Mouse (Mus musculus): Measurements from ENCODE around the gene Sgsm3.

GRCm38 (mm10) chr15:81012359-81012758, 34.8 kb downstream of the Sgsm3 start:
- TF ChIP-seq CTCF (IDR thresholded peaks at IDR 0.05; ENCODE audit: insufficient read depth, low read depth, low read length): no peak
- no peak for TF ChIP-seq POLR2A (IDR thresholded peaks at IDR 0.05; ENCODE audit: insufficient read depth, low read depth, low read length)
